Mouse (Mus musculus) MEL (cell line): ENCODE data around the gene Mcat. TPM values are rescaled to one million over a fixed set of nuclear protein-coding genes. Genes with fewer than 3 reads are reported as not detected.

Source experiments
- DNase-seq: peaks from one replicate; pipeline ENCODE4 v3.0.0; 2011; ENCODE audit warnings: low read depth, low spot score
- H3K27ac ChIP-seq: 2 replicates; pipeline ENCODE4 v1.5.1; 2012; ENCODE audit warnings: low read depth, mild to moderate bottlenecking, control low read depth, low read length, moderate library complexity; ENCODE audit not compliant: control insufficient read depth
- H3K27me3 ChIP-seq, 2 experiments: fragments of 150-350 bp in 1 of 2; sonication (generic) in 1 of 2; 2 replicates each; pipeline ENCODE4 v1.6.1; 2012; ENCODE audit warnings: low read length in 2 of 2, mild to moderate bottlenecking in 2 of 2, improper control_type of control experiment in 1 of 2, moderate library complexity in 1 of 2; ENCODE audit not compliant: insufficient read depth in 2 of 2, control insufficient read depth in 1 of 2
- H3K36me3 ChIP-seq, 2 experiments: 2 replicates each; pipeline ENCODE4 v1.6.1; 2012 to 2014; ENCODE audit warnings: low read length in 2 of 2, improper control_type of control experiment in 1 of 2, inconsistent platforms in 1 of 2, mild to moderate bottlenecking in 1 of 2; ENCODE audit not compliant: insufficient read depth in 2 of 2, control insufficient read depth in 1 of 2
- H3K4me1 ChIP-seq, 2 experiments: fragments of 150-350 bp in 1 of 2; sonication (generic) in 1 of 2; 2 replicates each; pipeline ENCODE4 v1.6.1; 2012; ENCODE audit warnings: low read length in 2 of 2, improper control_type of control experiment in 1 of 2, mild to moderate bottlenecking in 1 of 2; ENCODE audit not compliant: insufficient read depth in 2 of 2, control insufficient read depth in 1 of 2
- H3K4me3 ChIP-seq, 2 experiments: fragments of 150-350 bp in 1 of 2; sonication (generic) in 1 of 2; 2 replicates each; pipeline ENCODE4 v1.5.1; 2012; ENCODE audit warnings: low read depth in 2 of 2, low read length in 2 of 2, mild to moderate bottlenecking in 2 of 2, moderate library complexity in 2 of 2, control low read depth in 1 of 2, improper control_type of control experiment in 1 of 2; ENCODE audit not compliant: control insufficient read depth in 1 of 2, insufficient read depth in 1 of 2
- H3K79me2 ChIP-seq: 2 replicates; pipeline ENCODE4 v1.6.1; 2012; ENCODE audit warnings: mild to moderate bottlenecking, low read length, moderate library complexity; ENCODE audit not compliant: control insufficient read depth, poor library complexity, insufficient read depth
- H3K9ac ChIP-seq: 2 replicates; pipeline ENCODE4 v1.6.1; 2012; ENCODE audit warnings: low read depth, mild to moderate bottlenecking, control low read depth, low read length, moderate library complexity; ENCODE audit not compliant: control insufficient read depth, poor library complexity, severe bottlenecking
- H3K9me3 ChIP-seq: fragments of 150-350 bp; sonication (generic); replicated peaks from 2 replicates; pipeline ENCODE4 v1.6.1; 2012; ENCODE audit warnings: mild to moderate bottlenecking, low read length, improper control_type of control experiment, moderate library complexity; ENCODE audit not compliant: insufficient read depth
- BHLHE40 ChIP-seq: IDR thresholded peaks from 2 replicates; pipeline ENCODE4 v1.6.1; 2012; ENCODE audit warnings: low read depth, mild to moderate bottlenecking, inconsistent platforms, low read length, improper control_type of control experiment, borderline replicate concordance
- E2F4 ChIP-seq: IDR thresholded peaks from 2 replicates; pipeline ENCODE4 v1.6.1; 2011; ENCODE audit warnings: low read depth, low read length, improper control_type of control experiment, borderline replicate concordance
- ELF1 ChIP-seq: IDR thresholded peaks from 2 replicates; pipeline ENCODE4 v1.6.1; 2014; ENCODE audit warnings: low read depth, mild to moderate bottlenecking, inconsistent platforms, low read length, improper control_type of control experiment, moderate library complexity
- GATA1 ChIP-seq: IDR thresholded peaks from 2 replicates; pipeline ENCODE4 v1.6.1; 2011; ENCODE audit warnings: low read depth, low read length, improper control_type of control experiment
- HCFC1 ChIP-seq: IDR thresholded peaks from 2 replicates; pipeline ENCODE4 v1.6.1; 2012; ENCODE audit warnings: low read depth, mild to moderate bottlenecking, inconsistent platforms, low read length, improper control_type of control experiment, moderate library complexity
- MAX ChIP-seq: IDR thresholded peaks from 2 replicates; pipeline ENCODE4 v1.6.1; 2011; ENCODE audit warnings: low read length, improper control_type of control experiment
- MAZ ChIP-seq: IDR thresholded peaks from 2 replicates; pipeline ENCODE4 v1.6.1; 2012; ENCODE audit warnings: low read depth, mild to moderate bottlenecking, inconsistent platforms, low read length, improper control_type of control experiment
- MXI1 ChIP-seq: IDR thresholded peaks from 2 replicates; pipeline ENCODE4 v1.6.1; 2011; ENCODE audit warnings: mild to moderate bottlenecking, low read depth, low read length, improper control_type of control experiment
- MYC ChIP-seq: IDR thresholded peaks from 2 replicates; pipeline ENCODE4 v1.6.1; 2011; ENCODE audit warnings: low read depth, mild to moderate bottlenecking, low read length, improper control_type of control experiment, moderate library complexity
- NELFE ChIP-seq: IDR thresholded peaks from 2 replicates; pipeline ENCODE4 v1.6.1; 2011; ENCODE audit warnings: low read depth, low read length, improper control_type of control experiment
- NRF1 ChIP-seq: IDR thresholded peaks from 2 replicates; pipeline ENCODE4 v1.6.1; 2014; ENCODE audit warnings: low read depth, mild to moderate bottlenecking, inconsistent platforms, low read length, improper control_type of control experiment, moderate library complexity; ENCODE audit not compliant: poor library complexity, insufficient read depth, severe bottlenecking
- POLR2A ChIP-seq, 2 experiments: IDR thresholded peaks; 2 replicates each; pipeline ENCODE4 v1.6.1; 2011 to 2012; ENCODE audit warnings: low read length in 2 of 2, mild to moderate bottlenecking in 2 of 2, control low read depth in 1 of 2, improper control_type of control experiment in 1 of 2, low read depth in 1 of 2, moderate library complexity in 1 of 2; ENCODE audit not compliant: control insufficient read depth in 1 of 2, insufficient read depth in 1 of 2, poor library complexity in 1 of 2
- POLR2AphosphoS2 ChIP-seq: IDR thresholded peaks from 2 replicates; pipeline ENCODE4 v1.6.1; 2011; ENCODE audit warnings: low read length, improper control_type of control experiment
- RCOR1 ChIP-seq: IDR thresholded peaks from 2 replicates; pipeline ENCODE4 v1.6.1; 2012; ENCODE audit warnings: low read depth, mild to moderate bottlenecking, inconsistent platforms, low read length, improper control_type of control experiment
- SIN3A ChIP-seq: IDR thresholded peaks from 2 replicates; pipeline ENCODE4 v1.6.1; 2012; ENCODE audit warnings: low read length, improper control_type of control experiment, inconsistent platforms
- SMC3 ChIP-seq: IDR thresholded peaks from 2 replicates; pipeline ENCODE4 v1.6.1; 2011; ENCODE audit warnings: low read depth, low read length, improper control_type of control experiment
- TAL1 ChIP-seq: IDR thresholded peaks from 2 replicates; pipeline ENCODE4 v1.6.1; 2012; ENCODE audit warnings: mild to moderate bottlenecking, inconsistent platforms, low read length, moderate library complexity, mixed read lengths
- TBP ChIP-seq: IDR thresholded peaks from 2 replicates; pipeline ENCODE4 v1.8.0; 2011; ENCODE audit warnings: low read depth, low read length, improper control_type of control experiment
- TCF12 ChIP-seq: IDR thresholded peaks from 2 replicates; pipeline ENCODE4 v1.6.1; 2014; ENCODE audit warnings: low read depth, mild to moderate bottlenecking, inconsistent platforms, low read length, improper control_type of control experiment, moderate library complexity
- UBTF ChIP-seq: IDR thresholded peaks from 2 replicates; pipeline ENCODE4 v1.6.1; 2012; ENCODE audit warnings: low read depth, mild to moderate bottlenecking, inconsistent platforms, low read length, improper control_type of control experiment, moderate library complexity, borderline replicate concordance; ENCODE audit not compliant: insufficient read depth
- ZC3H11A ChIP-seq: IDR thresholded peaks from 2 replicates; pipeline ENCODE4 v1.6.1; 2012; ENCODE audit warnings: low read depth, mild to moderate bottlenecking, inconsistent platforms, low read length, improper control_type of control experiment
- polyA plus RNA-seq, 2 experiments: library from polyadenylated mRNA; stranded (reverse) in 1 of 2; unstranded in 1 of 2; fragments of >175 nt in 1 of 2; fragments of >200 nt in 1 of 2; gene quantifications; 2 replicates each; pipeline versions ENCODE4 v1.2.1 to v1.2.4; 2012; ENCODE audit warnings: low replicate concordance in 2 of 2, low read depth in 1 of 2; ENCODE audit not compliant: insufficient read length in 2 of 2, insufficient read depth in 1 of 2, missing spikeins in 1 of 2
- total RNA-seq: library from RNA; depleted of rRNA; stranded (reverse); fragments of 300-350 nt; gene quantifications from 2 replicates; pipeline ENCODE4 v1.2.3, GENCODE M21; 2012

Gene Mcat
- total and polyA plus RNA-seq, 3 experiments, result 28.8 to 35.9 TPM; not detected in 1

DNA sequence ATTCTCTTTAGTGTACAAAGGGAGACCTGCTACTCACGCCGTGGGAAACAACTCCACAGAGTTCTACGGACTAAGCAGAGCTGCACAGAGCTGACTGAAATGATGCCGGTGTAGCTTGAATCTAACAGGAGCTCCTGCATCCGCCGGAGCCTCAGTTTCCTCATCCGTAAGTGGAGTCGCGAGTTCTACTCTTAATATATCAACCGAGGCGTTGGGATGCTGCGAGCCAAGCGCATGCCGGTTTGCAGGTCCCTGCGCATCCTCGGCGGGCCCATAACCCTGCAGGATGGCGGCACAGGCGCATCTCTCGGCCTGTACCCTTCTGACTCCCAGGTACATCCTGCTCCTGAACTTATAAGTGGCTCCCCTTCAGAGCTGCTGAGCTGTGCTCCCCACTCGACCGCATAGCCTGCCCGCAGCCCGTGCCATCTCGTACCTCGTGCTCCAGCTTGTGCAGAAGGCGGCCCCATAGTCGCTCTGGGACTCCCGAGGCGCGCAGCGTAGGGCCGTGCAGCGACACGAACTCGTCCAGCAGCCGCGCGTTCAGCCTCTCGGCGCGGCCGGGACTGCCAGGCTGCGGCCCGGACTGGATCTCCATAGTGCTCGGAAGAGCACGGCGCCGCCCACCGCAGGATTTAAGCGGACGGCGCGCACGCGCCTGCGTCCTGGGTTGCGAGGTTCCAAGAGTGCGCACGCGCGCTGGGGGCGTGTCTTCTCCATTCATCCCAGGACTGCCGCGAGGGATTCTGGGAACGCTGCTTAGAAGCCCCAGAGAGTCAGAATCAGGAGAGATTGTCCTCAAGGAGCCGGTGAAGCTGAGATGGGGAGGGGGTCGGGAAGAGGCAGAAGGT is 31.2 kb upstream of the Mcat start, which contains the start of gene Ttll12:
Gene Ttll12 (minus strand): TSS at position 645 of the 851 bp plus-strand sequence.
- H3K79me2 ChIP-seq, result peaks cover 43% of the 10 kb centered on the region
- peak within 1 kb of the TSS; percentile 95 for H3K27ac ChIP-seq
- H3K4me3 ChIP-seq, result peak within 1 kb of the TSS; percentile 59 to 89
- peaks cover 1 to 20% of the 10 kb centered on the region in 2 experiments; a peak in 3 of 4 replicates for H3K36me3 ChIP-seq
- TF ChIP-seq MAX (0 out of 2 replicates have a peak, but pooled peaks have one; percentile 0), HCFC1 (peak; percentile 77), UBTF (no peak), POLR2A (IDR thresholded peaks at IDR 0.05; ENCODE audit: control insufficient read depth in 1 of 2, insufficient read depth in 1 of 2, low read depth in 1 of 2, low read length in 2 of 2, poor library complexity in 1 of 2) (peak; percentile 85 to 89), NELFE (peak; percentile 86), NRF1 (peak; percentile 98), MYC (0 out of 2 replicates have a peak, but pooled peaks have one; percentile 13), RCOR1 (no peak), ELF1 (no peak; the same call in 1 of the 2 replicates), SMC3 (no peak), BHLHE40 (no peak), MAZ (peak; percentile 51; the same call in 1 of the 2 replicates), TBP (peak; percentile 78), ZC3H11A (no peak), GATA1 (no peak), POLR2AphosphoS2 (0 out of 2 replicates have a peak, but pooled peaks have one; percentile 68), E2F4 (no peak), MXI1 (peak; percentile 74), SIN3A (peak; percentile 42; the same call in 1 of the 2 replicates), TAL1 (no peak), TCF12 (no peak; the same call in 1 of the 2 replicates)
- peak; percentile 98 for DNase-seq
- H3K27me3 ChIP-seq, result no peaks in the 10 kb centered on the region
- peaks cover 17 to 23% of the 10 kb centered on the region in 2 experiments for H3K4me1 ChIP-seq
- H3K9me3 ChIP-seq, result no peaks in the 10 kb centered on the region
- peak within 1 kb of the TSS; percentile 86 for H3K9ac ChIP-seq
